Mouse (Mus musculus) heart, adult 2 months (tissue): ENCODE results near the gene Prkacb. TPM values are rescaled to one million over a fixed set of nuclear protein-coding genes. Genes with fewer than 3 reads are reported as not detected.
A peak's percentile ranks its signal among the peaks of the same experiment; 100 is the strongest.

Source experiments
- DNase-seq, 2 experiments: peaks; one replicate each; pipeline ENCODE4 v3.0.0; 2021
- H3K27ac ChIP-seq: fragments of 200-600 bp; 2 replicates; pipeline ENCODE4 v1.8.1; 2022
- H3K27me3 ChIP-seq: fragments of 200-500 bp; 2 replicates; pipeline ENCODE4 v1.6.1; 2012; ENCODE audit warnings: mild to moderate bottlenecking, low read length, inconsistent platforms, mixed read lengths; ENCODE audit not compliant: control insufficient read depth, insufficient read depth
- H3K36me3 ChIP-seq: fragments of 200-500 bp; 2 replicates; pipeline ENCODE4 v1.6.1; 2012; ENCODE audit warnings: low read length, inconsistent platforms; ENCODE audit not compliant: control insufficient read depth, insufficient read depth
- H3K4me1 ChIP-seq: fragments of 200-500 bp; 2 replicates; pipeline ENCODE4 v1.6.1; 2011; ENCODE audit warnings: low read length; ENCODE audit not compliant: control insufficient read depth, insufficient read depth
- H3K4me3 ChIP-seq: fragments of 200-600 bp; 2 replicates; pipeline ENCODE4 v1.8.1; 2022
- H3K79me2 ChIP-seq: fragments of 200-500 bp; replicated peaks from 2 replicates; pipeline ENCODE4 v1.6.1; 2012; ENCODE audit warnings: mild to moderate bottlenecking, inconsistent platforms, low read length, moderate library complexity, mixed read lengths; ENCODE audit not compliant: control insufficient read depth, insufficient read depth
- H3K9ac ChIP-seq: fragments of 200-500 bp; 2 replicates; pipeline ENCODE4 v1.6.1; 2012; ENCODE audit warnings: low read depth, mild to moderate bottlenecking, control low read depth, inconsistent platforms, low read length, mixed read lengths
- CTCF ChIP-seq: fragments of 200-600 bp; IDR thresholded peaks from 2 replicates; pipeline ENCODE4 v1.8.1; 2022; ENCODE audit warnings: antibody characterized with exemption, mild to moderate bottlenecking, moderate library complexity
- EP300 ChIP-seq: fragments of 200-500 bp; IDR thresholded peaks from 2 replicates; pipeline ENCODE4 v1.6.1; 2011; ENCODE audit warnings: low read depth, low read length, control low read depth; ENCODE audit not compliant: insufficient read depth
- POLR2A ChIP-seq: fragments of 200-500 bp; IDR thresholded peaks from 2 replicates; pipeline ENCODE4 v1.6.1; 2011; ENCODE audit warnings: mild to moderate bottlenecking, low read depth, low read length, control low read depth; ENCODE audit not compliant: insufficient read depth
- WGBS: fragments of 180-500 bp; shearing (Covaris S2); methylation state at CpG from one replicate; pipeline ENCODE4 v1.1.7; 2018; 5-methylcytosine and 5-hydroxymethylcytosine counted together
- intact Hi-C: fragments of 180-260 bp; cut with DNase I; formaldehyde crosslinking; loops from one replicate; pipeline ENCODE4 v1.15.1; 2025
- polyA plus RNA-seq: library from polyadenylated mRNA; depleted of rRNA; stranded (reverse); fragments of >200 nt; gene quantifications from 2 replicates; pipeline ENCODE4 v1.2.3, GENCODE M21; 2012
- total RNA-seq, 2 experiments: library from RNA; stranded (reverse); gene quantifications; 2 replicates each; pipeline ENCODE4 v1.2.3; 2021

The Prkacb gene
- total and polyA plus RNA-seq, 3 experiments: 19.8 to 58.9 (median 57.4) TPM

DNA sequence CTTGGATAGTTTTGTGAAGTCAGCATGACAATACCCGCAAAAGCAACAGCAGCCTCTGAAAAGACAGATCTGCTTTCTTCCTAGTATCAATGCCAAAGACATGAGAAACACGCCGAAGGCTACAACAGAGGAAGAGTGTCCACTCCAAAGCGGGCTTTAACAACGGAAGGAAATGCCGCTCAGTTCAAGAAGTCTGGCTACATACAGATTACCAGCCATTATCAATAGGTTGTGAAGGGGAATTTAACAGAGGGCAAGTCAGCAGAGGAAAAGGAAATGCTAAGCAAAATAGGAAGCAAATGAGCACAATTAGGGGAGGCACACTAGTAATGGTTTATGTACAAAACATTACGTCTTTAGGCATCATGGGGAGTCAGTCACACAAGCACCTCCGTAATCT, 35.3 kb upstream of the Prkacb start:
- Histone ChIP-seq H3K36me3 (peaks cover 2% of the 10 kb centered on the region), H3K27ac (peak overlapping the region; percentile 28; the same call in 1 of the 2 replicates), H3K4me1 (peaks cover 4% of the 10 kb centered on the region; the same call in 1 of the 2 replicates), H3K9ac (no peak overlapping the region), H3K79me2 (no peaks in the 10 kb centered on the region), H3K4me3 (no peak overlapping the region), H3K27me3 (no peaks in the 10 kb centered on the region)
- 47% methylated on average over 8 of the region's 8 CpGs for WGBS
- no peak for DNase-seq
- intact Hi-C loops: no loop called here
- TF ChIP-seq POLR2A (no peak), CTCF (no peak), EP300 (no peak)

DNA sequence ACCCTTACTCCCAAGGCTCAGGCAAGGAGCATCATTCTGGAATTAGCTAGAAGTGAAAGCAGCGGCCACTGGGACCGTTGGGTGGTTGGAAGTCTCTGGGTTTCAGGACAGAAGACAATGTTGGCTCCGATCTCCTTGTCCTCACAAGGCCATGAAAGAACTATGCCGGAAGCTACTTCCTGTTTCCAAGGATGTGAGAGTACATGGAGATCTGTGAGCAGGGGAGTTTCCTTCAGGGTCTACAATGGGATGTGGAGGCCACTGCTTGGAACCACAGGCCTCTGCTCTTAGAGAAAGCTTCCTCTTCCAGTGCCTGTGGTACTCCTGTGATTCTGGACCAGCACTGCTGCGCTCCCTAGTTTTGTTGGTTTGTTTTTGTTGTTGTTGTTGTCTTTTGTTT, 33.4 kb upstream of the Prkacb start:
- intact Hi-C loops: no loop called here
- Histone ChIP-seq H3K27ac (peak overlapping the region; percentile 74), H3K36me3 (peaks cover 4% of the 10 kb centered on the region), H3K4me3 (no peak overlapping the region), H3K4me1 (peaks cover 4% of the 10 kb centered on the region), H3K27me3 (no peaks in the 10 kb centered on the region), H3K9ac (no peak overlapping the region), H3K79me2 (no peaks in the 10 kb centered on the region)
- peak; percentile 34 to 47 for DNase-seq
- TF ChIP-seq EP300 (peak; percentile 92), CTCF (no peak), POLR2A (peak; percentile 40; the same call in 1 of the 2 replicates)
- WGBS: 47% methylated on average over 5 of the region's 5 CpGs

DNA sequence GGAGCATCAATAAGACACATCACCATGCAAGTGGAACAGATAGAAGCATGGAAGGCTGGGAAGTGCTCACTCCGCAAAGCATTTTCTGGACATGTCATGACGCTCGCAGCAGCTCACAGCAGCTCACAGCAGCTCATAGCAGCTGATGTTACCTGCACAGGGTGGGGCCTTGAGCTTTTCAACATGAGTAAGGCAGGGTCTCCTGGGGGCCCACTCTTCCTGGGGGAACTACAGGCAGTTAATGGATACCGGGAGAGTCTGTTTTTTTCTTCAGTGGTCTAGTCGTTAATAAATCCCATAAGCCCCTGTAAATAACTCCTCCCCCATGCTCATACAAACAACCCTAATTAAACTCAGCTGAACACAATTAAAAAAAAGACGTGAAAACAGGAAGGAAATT, 30.7 kb upstream of the Prkacb start:
- Histone ChIP-seq H3K27me3 (no peaks in the 10 kb centered on the region), H3K9ac (no peak overlapping the region), H3K4me1 (peaks cover 4% of the 10 kb centered on the region), H3K4me3 (no peak overlapping the region), H3K36me3 (peaks cover 4% of the 10 kb centered on the region), H3K79me2 (no peaks in the 10 kb centered on the region), H3K27ac (no peak overlapping the region)
- TF ChIP-seq POLR2A (no peak), EP300 (no peak), CTCF (no peak)
- no peak for DNase-seq
- 74% methylated on average over 6 of the region's 6 CpGs for WGBS
- intact Hi-C loops: no loop called here

DNA sequence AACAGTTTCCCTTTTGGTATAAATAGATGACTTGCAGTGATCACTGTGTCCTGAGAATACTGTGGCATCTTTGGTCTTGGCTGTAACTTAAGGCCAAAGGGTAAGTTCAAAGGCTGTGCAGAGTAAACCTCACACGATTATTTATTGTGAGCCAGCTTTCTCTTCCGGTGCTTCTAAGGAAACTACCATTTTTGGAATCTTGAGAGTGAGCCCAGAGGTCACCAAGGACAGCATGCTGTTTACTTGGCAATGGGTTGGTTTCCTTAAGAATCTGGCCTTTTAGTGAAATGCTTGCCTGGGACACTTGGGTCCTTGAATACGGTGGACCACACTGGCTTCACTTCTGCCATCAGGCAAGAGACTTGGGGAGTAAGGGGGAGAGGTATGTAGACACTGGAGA, 30.0 kb upstream of the Prkacb start:
- DNase-seq: peak in 1 of 2 experiments; percentile 8
- Histone ChIP-seq H3K4me1 (peaks cover 4% of the 10 kb centered on the region), H3K9ac (no peak overlapping the region), H3K36me3 (peaks cover 4% of the 10 kb centered on the region), H3K79me2 (no peaks in the 10 kb centered on the region), H3K27ac (peak overlapping the region; percentile 38), H3K4me3 (no peak overlapping the region), H3K27me3 (no peaks in the 10 kb centered on the region)
- 35% methylated on average over 3 of the region's 3 CpGs for WGBS
- TF ChIP-seq EP300 (no peak), CTCF (no peak), POLR2A (no peak)
- intact Hi-C loops: no loop called here

DNA sequence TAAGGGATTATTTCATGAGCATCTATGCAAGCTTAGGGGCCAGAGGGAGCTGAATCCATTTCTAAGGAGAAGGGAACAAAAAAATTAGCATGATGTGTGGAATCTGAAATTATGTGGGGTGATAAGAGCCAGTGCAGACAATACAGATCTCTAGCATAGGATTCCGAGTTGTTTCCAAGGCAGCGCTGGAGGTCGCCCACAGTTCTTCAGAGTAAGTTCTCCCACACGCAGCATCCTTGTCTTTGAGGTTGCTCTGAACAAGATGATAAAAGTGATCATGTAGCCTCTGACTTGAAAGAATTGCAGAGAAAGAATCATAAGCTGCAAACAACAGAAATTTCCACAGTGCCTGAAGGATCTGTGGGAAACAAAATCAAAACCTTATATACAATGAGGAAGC, 7.9 kb upstream of the Prkacb start:
- H3K36me3 ChIP-seq: no peaks in the 10 kb centered on the region
- 86% methylated on average over 4 of the region's 4 CpGs for WGBS

DNA sequence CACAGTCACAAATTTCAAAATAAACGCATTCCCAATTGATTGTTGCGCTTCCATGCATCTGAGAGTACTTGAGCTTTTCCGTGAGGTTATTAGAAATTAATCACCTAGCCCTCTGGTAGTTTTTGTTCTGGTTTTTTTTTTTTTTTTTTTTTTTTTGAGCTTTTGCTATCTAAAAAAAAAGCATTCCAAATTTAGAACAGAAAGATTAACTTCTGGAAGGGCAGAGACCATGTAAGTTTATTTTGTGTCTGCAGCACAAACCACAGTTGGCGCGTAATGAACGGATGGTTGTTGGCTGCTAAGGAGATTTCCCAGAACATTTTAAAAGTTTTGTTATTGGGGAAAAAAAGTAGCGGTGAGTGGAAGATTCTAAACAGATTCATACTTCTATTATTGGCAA, 834 bp upstream of the Prkacb start:
- DNase-seq: no peak
- 43% methylated on average over 7 of the region's 7 CpGs for WGBS
- Histone ChIP-seq H3K9ac (peak overlapping the region; percentile 92), H3K79me2 (0 out of 2 replicates have a peak, but pooled peaks cover 1% of the 10 kb centered on the region), H3K27me3 (no peaks in the 10 kb centered on the region), H3K36me3 (peaks cover 5% of the 10 kb centered on the region; the same call in 1 of the 2 replicates), H3K4me1 (peaks cover 3% of the 10 kb centered on the region), H3K27ac (peak overlapping the region; percentile 99), H3K4me3 (peak overlapping the region; percentile 94)
- intact Hi-C loops: loop anchor here (2.0 to 10.0 kb wide), 3 partner anchors 39 to 409 kb away; partner anchors contain the start of genes Rpf1, Ssx2ip and Ttll7
- TF ChIP-seq EP300 (no peak), CTCF (no peak), POLR2A (no peak)

More for the DNA sequence above, 7.9 kb upstream of the Prkacb start:
- H3K9ac ChIP-seq: no peak overlapping the region
- no peak for DNase-seq
- intact Hi-C loops: no loop called here
- no peaks in the 10 kb centered on the region for H3K4me1 ChIP-seq
- TF ChIP-seq EP300: no peak
- TF ChIP-seq POLR2A: no peak
- no peak for TF ChIP-seq CTCF
- H3K4me3 ChIP-seq: no peak overlapping the region
- H3K27me3 ChIP-seq: no peaks in the 10 kb centered on the region
- H3K27ac ChIP-seq: no peak overlapping the region
- no peaks in the 10 kb centered on the region for H3K79me2 ChIP-seq
